Comparison of ENCODE assay signal across 17 mouse cellular contexts in genomic region chr2:127774578-127774941, GRCm38 (mm10). TPM values are rescaled to one million over a fixed set of nuclear protein-coding genes. Genes with fewer than 3 reads are reported as not detected.
DNase-seq lines count a peak whose midpoint lies in the region; ATAC-seq and TF ChIP-seq lines count a peak whose summit lies in the region.
"Had no signal": no experiment of that assay in that cellular context is flagged by ENCODE, and none has a peak within 500 bp of the region (broad histone marks: within the 10 kb centered on the region; RNA-seq: fewer than 3 reads in every experiment).

No protein-coding gene starts in this region.

- 0 out of 2 replicates have a peak overlapping the region, but pooled peaks have one; percentile 43 for H3K9ac ChIP-seq in midbrain, embryonic 12.5 days (replicated peaks)
- H3K9ac ChIP-seq in neural tube, embryonic 15.5 days (replicated peaks) = peak overlapping the region; percentile 32; the same call in 1 of the 2 replicates
- H3K9ac ChIP-seq: liver, embryonic 15.5 days had no signal

- H3K4me3 ChIP-seq in gastrocnemius, adult 2 months = no peak overlapping the region
- 0 out of 2 replicates have a peak overlapping the region, but pooled peaks have one; percentile 4 for H3K4me3 ChIP-seq in midbrain, embryonic 12.5 days
- no peak overlapping the region for H3K4me3 ChIP-seq in neural tube, embryonic 15.5 days (replicated peaks)
- H3K4me3 ChIP-seq: left cerebral cortex, adult 2 months; limb, embryonic 10.5 days; liver, embryonic 15.5 days had no signal

- TF ChIP-seq CTCF in gastrocnemius, adult 2 months (IDR thresholded peaks at IDR 0.05) = no peak

- peak overlapping the region; percentile 85 for H3K27ac ChIP-seq in gastrocnemius, adult 2 months
- peak overlapping the region; percentile 82 for H3K27ac ChIP-seq in midbrain, embryonic 12.5 days (replicated peaks)
- no peak overlapping the region for H3K27ac ChIP-seq in neural tube, embryonic 15.5 days (replicated peaks)
- H3K27ac ChIP-seq: kidney, postnatal 0 days; limb, embryonic 10.5 days had no signal

- WGBS in midbrain, embryonic 12.5 days = 0% methylated on average over 1 of the region's 1 CpGs
- 21% methylated on average over 1 of the region's 1 CpGs for WGBS in neural tube, embryonic 15.5 days

- H3K4me1 ChIP-seq in midbrain, embryonic 12.5 days = peaks cover 10% of the 10 kb centered on the region
- H3K4me1 ChIP-seq in neural tube, embryonic 15.5 days = peaks cover 5% of the 10 kb centered on the region
- H3K4me1 ChIP-seq: limb, embryonic 10.5 days had no signal

- no peaks in the 10 kb centered on the region for H3K9me3 ChIP-seq in midbrain, embryonic 12.5 days
- H3K9me3 ChIP-seq in neural tube, embryonic 15.5 days (replicated peaks) = no peaks in the 10 kb centered on the region
- H3K9me3 ChIP-seq: embryonic facial prominence, embryonic 10.5 days; limb, embryonic 10.5 days; liver, embryonic 15.5 days had no signal

- intact Hi-C loops in gastrocnemius, adult 2 months (cut with DNase I) = no loop called here

- H3K4me2 ChIP-seq in midbrain, embryonic 12.5 days (replicated peaks) = peak overlapping the region; percentile 38
- 0 out of 2 replicates have a peak overlapping the region, but pooled peaks have one; percentile 22 for H3K4me2 ChIP-seq in neural tube, embryonic 15.5 days
- H3K4me2 ChIP-seq: heart, embryonic 11.5 days had no signal

- no peak for DNase-seq in gastrocnemius, adult 2 months
- no peak for DNase-seq in gastrocnemius, adult 18-20 months (ENCODE audit: low spot score)
- DNase-seq in retina, postnatal 1 day = peak; percentile 30
- DNase-seq in retina, embryonic 14.5 days (ENCODE audit: low spot score) = no peak
- no peak for DNase-seq in urinary bladder, postnatal 14 days (ENCODE audit: low spot score)
- DNase-seq in frontal cortex, adult 2 months (ENCODE audit: extremely low spot score in 1 of 2, low spot score in 1 of 2) = no peak
- DNase-seq: cerebellum, postnatal 25 days; thymus, postnatal 14 days had no signal

- peak; percentile 68 for ATAC-seq in midbrain, embryonic 12.5 days (ENCODE audit: low FRiP score, low read depth)
- ATAC-seq in neural tube, embryonic 15.5 days (ENCODE audit: low FRiP score) = peak; percentile 59; the same call in 1 of the 2 replicates
- ATAC-seq: intestine, embryonic 16.5 days had no signal

- H3K27me3 ChIP-seq in midbrain, embryonic 12.5 days = no peaks in the 10 kb centered on the region
- no peaks in the 10 kb centered on the region for H3K27me3 ChIP-seq in neural tube, embryonic 15.5 days (replicated peaks)
- H3K27me3 ChIP-seq: liver, embryonic 15.5 days had no signal

- peaks cover 47% of the 10 kb centered on the region for H3K36me3 ChIP-seq in midbrain, embryonic 12.5 days
- H3K36me3 ChIP-seq in neural tube, embryonic 15.5 days = peaks cover 14% of the 10 kb centered on the region; the same call in 1 of the 2 replicates
- H3K36me3 ChIP-seq: liver, embryonic 15.5 days had no signal

RNA-seq across cellular contexts. Expression of gene Nphp1, which starts 14.1 kb away (rescaled TPM):
- total RNA-seq in gastrocnemius, adult 2 months (2021) = 10 to 100 TPM; 21.5 to 23.2 TPM
- total RNA-seq in gastrocnemius, adult 18-20 months (2021) = 10 to 100 TPM; 21.9 to 23.8 TPM
- polyA plus RNA-seq in midbrain, embryonic 12.5 days (2016; fragmentation: Nextera tagmentation; extraction: Ambion mirVana) = 31.7 and 33.3 TPM in 2 replicates
- polyA plus RNA-seq in neural tube, embryonic 15.5 days (2015; fragmentation: Nextera tagmentation; extraction: Ambion mirVana) = 11.8 and 16.9 TPM in 2 replicates
- polyA plus RNA-seq in frontal cortex, adult 2 months (2012; rRNA removed) = 20.8 and 22.3 TPM in 2 replicates

RNA-seq across cellular contexts. Expression of gene Mtln, which starts 17.7 kb away (rescaled TPM):
- total RNA-seq in gastrocnemius, adult 2 months (2021) = 100 to 1,000 TPM; 120 TPM
- 100 to 1,000 TPM; 121 to 130 TPM for total RNA-seq in gastrocnemius, adult 18-20 months (2021)
- polyA plus RNA-seq in midbrain, embryonic 12.5 days (2016; fragmentation: Nextera tagmentation; extraction: Ambion mirVana) = 30.6 and 31.7 TPM in 2 replicates
- polyA plus RNA-seq in neural tube, embryonic 15.5 days (2015; fragmentation: Nextera tagmentation; extraction: Ambion mirVana) = 54.4 and 61.3 TPM in 2 replicates
- polyA plus RNA-seq in frontal cortex, adult 2 months (2012; rRNA removed) = 94.7 and 95.5 TPM in 2 replicates

RNA-seq across cellular contexts. Expression of gene Mall, which starts 44.8 kb away (rescaled TPM):
- total RNA-seq in gastrocnemius, adult 2 months (2021) = 1 to 10 TPM; 1.6 to 3.8 TPM
- 1 to 10 TPM; 2.2 to 4.9 TPM for total RNA-seq in gastrocnemius, adult 18-20 months (2021)
- polyA plus RNA-seq in midbrain, embryonic 12.5 days (2016; fragmentation: Nextera tagmentation; extraction: Ambion mirVana) = 0.63 and 0.74 TPM in 2 replicates
- 0.99 and 2.6 TPM in 2 replicates for polyA plus RNA-seq in neural tube, embryonic 15.5 days (2015; fragmentation: Nextera tagmentation; extraction: Ambion mirVana)
- polyA plus RNA-seq in frontal cortex, adult 2 months (2012; rRNA removed) = 1.0 and 1.2 TPM in 2 replicates

RNA-seq across cellular contexts. Expression of gene Bub1, which starts 57.1 kb away (rescaled TPM):
- not detected for total RNA-seq in gastrocnemius, adult 2 months (2021)
- total RNA-seq in gastrocnemius, adult 18-20 months (2021) = not detected
- 67.6 and 68.3 TPM in 2 replicates for polyA plus RNA-seq in midbrain, embryonic 12.5 days (2016; fragmentation: Nextera tagmentation; extraction: Ambion mirVana)
- 5.3 and 13.7 TPM in 2 replicates for polyA plus RNA-seq in neural tube, embryonic 15.5 days (2015; fragmentation: Nextera tagmentation; extraction: Ambion mirVana)
- 0.34 and 0.82 TPM in 2 replicates for polyA plus RNA-seq in frontal cortex, adult 2 months (2012; rRNA removed)
